22 mouse cellular contexts compared by ENCODE assay signal in genomic region chr1:43398738-43399601, GRCm38 (mm10). TPM values are rescaled to one million over a fixed set of nuclear protein-coding genes. Genes with fewer than 3 reads are reported as not detected.
A peak's percentile ranks its signal among the peaks of the same experiment; 100 is the strongest.
DNase-seq lines count a peak whose midpoint lies in the region; ATAC-seq and TF ChIP-seq lines count a peak whose summit lies in the region.
"Had no signal": no experiment of that assay in that cellular context is flagged by ENCODE, and none has a peak within 500 bp of the region (broad histone marks: within the 10 kb centered on the region; RNA-seq: fewer than 3 reads in every experiment).

No protein-coding gene starts in this region.

- TF ChIP-seq CTCF in stomach, postnatal 0 days (IDR thresholded peaks at IDR 0.05; ENCODE audit: low read depth), result no peak

- no peak overlapping the region for H3K4me3 ChIP-seq in limb, embryonic 11.5 days (ENCODE audit: low read depth, low read length)
- no peak overlapping the region for H3K4me3 ChIP-seq in limb, embryonic 10.5 days
- H3K4me3 ChIP-seq in limb, embryonic 14.5 days (replicated peaks; ENCODE audit: low read length), result no peak overlapping the region
- no peak overlapping the region for H3K4me3 ChIP-seq in stomach, postnatal 0 days (ENCODE audit: low read depth, low read length)
- H3K4me3 ChIP-seq: erythroblast, embryonic 14.5 days; intestine, embryonic 15.5 days; lung, embryonic 15.5 days; midbrain, embryonic 12.5 days had no signal

- no peak overlapping the region for H3K9ac ChIP-seq in limb, embryonic 11.5 days (ENCODE audit: low read length)
- no peak overlapping the region for H3K9ac ChIP-seq in limb, embryonic 14.5 days (ENCODE audit: low read depth, low read length, severe bottlenecking)
- H3K9ac ChIP-seq in stomach, postnatal 0 days (ENCODE audit: low read length), result no peak overlapping the region
- H3K9ac ChIP-seq: forebrain, postnatal 0 days; hindbrain, embryonic 14.5 days; intestine, embryonic 15.5 days; lung, embryonic 15.5 days; midbrain, embryonic 12.5 days had no signal

- no peaks in the 10 kb centered on the region for H3K36me3 ChIP-seq in limb, embryonic 11.5 days (ENCODE audit: control insufficient read depth, insufficient read depth, low read length)
- H3K36me3 ChIP-seq in limb, embryonic 10.5 days, result no peaks in the 10 kb centered on the region
- H3K36me3 ChIP-seq in limb, embryonic 14.5 days (ENCODE audit: control insufficient read depth, insufficient read depth, low read length), result no peaks in the 10 kb centered on the region
- no peaks in the 10 kb centered on the region for H3K36me3 ChIP-seq in stomach, postnatal 0 days (ENCODE audit: control insufficient read depth, insufficient read depth, low read length)
- H3K36me3 ChIP-seq: intestine, embryonic 15.5 days; lung, embryonic 15.5 days; midbrain, embryonic 12.5 days had no signal

- no peak overlapping the region for H3K4me2 ChIP-seq in limb, embryonic 11.5 days (ENCODE audit: low read depth, severe bottlenecking)
- no peak overlapping the region for H3K4me2 ChIP-seq in limb, embryonic 14.5 days (replicated peaks; ENCODE audit: low read depth, low read length, severe bottlenecking)
- H3K4me2 ChIP-seq in stomach, postnatal 0 days (replicated peaks; ENCODE audit: low read depth), result no peak overlapping the region
- H3K4me2 ChIP-seq: heart, embryonic 11.5 days; hindbrain, embryonic 14.5 days; intestine, embryonic 15.5 days; lung, embryonic 15.5 days; midbrain, embryonic 12.5 days had no signal

- H3K9me3 ChIP-seq in limb, embryonic 11.5 days (ENCODE audit: control insufficient read depth, low read length), result no peaks in the 10 kb centered on the region
- no peaks in the 10 kb centered on the region for H3K9me3 ChIP-seq in limb, embryonic 10.5 days (replicated peaks)
- no peaks in the 10 kb centered on the region for H3K9me3 ChIP-seq in limb, embryonic 14.5 days (ENCODE audit: control insufficient read depth, low read length)
- no peaks in the 10 kb centered on the region for H3K9me3 ChIP-seq in stomach, postnatal 0 days (ENCODE audit: control insufficient read depth, low read length)
- H3K9me3 ChIP-seq: intestine, embryonic 15.5 days; lung, embryonic 15.5 days; midbrain, embryonic 12.5 days had no signal

- no peaks in the 10 kb centered on the region for H3K27me3 ChIP-seq in limb, embryonic 11.5 days (ENCODE audit: control insufficient read depth, insufficient read depth, low read length)
- no peaks in the 10 kb centered on the region for H3K27me3 ChIP-seq in limb, embryonic 10.5 days (ENCODE audit: low read depth, poor library complexity, severe bottlenecking)
- no peaks in the 10 kb centered on the region for H3K27me3 ChIP-seq in limb, embryonic 14.5 days (ENCODE audit: control insufficient read depth, insufficient read depth, low read length)
- H3K27me3 ChIP-seq in stomach, postnatal 0 days (ENCODE audit: control insufficient read depth, insufficient read depth, low read length), result no peaks in the 10 kb centered on the region
- H3K27me3 ChIP-seq: intestine, embryonic 15.5 days; lung, embryonic 15.5 days; midbrain, embryonic 12.5 days had no signal

- no peak overlapping the region for H3K27ac ChIP-seq in limb, embryonic 11.5 days (replicated peaks; ENCODE audit: low read depth, low read length)
- no peak overlapping the region for H3K27ac ChIP-seq in limb, embryonic 10.5 days
- no peak overlapping the region for H3K27ac ChIP-seq in limb, embryonic 14.5 days (replicated peaks; ENCODE audit: low read depth, low read length)
- H3K27ac ChIP-seq in stomach, postnatal 0 days (replicated peaks), result no peak overlapping the region
- H3K27ac ChIP-seq: hindbrain, embryonic 14.5 days; intestine, embryonic 15.5 days; lung, embryonic 15.5 days; macrophage; midbrain, embryonic 12.5 days had no signal

- DNase-seq in embryo, embryonic 10.5 days (ENCODE audit: low spot score), result peak; percentile 12
- DNase-seq in embryo, embryonic 10 days (ENCODE audit: low spot score), result no peak
- peak; percentile 23 for DNase-seq in limb, embryonic 11.5 days (ENCODE audit: low spot score)
- DNase-seq in limb, embryonic 10.5 days (ENCODE audit: low spot score), result no peak
- DNase-seq in limb, embryonic 14.5 days (ENCODE audit: low spot score), result peak; percentile 69
- DNase-seq in stomach, postnatal 0 days (ENCODE audit: low spot score), result no peak
- no peak for DNase-seq in spleen, postnatal 10 days (ENCODE audit: low spot score in 2 of 2)
- DNase-seq in layer of hippocampus, postnatal 14 days (ENCODE audit: low spot score in 2 of 2), result no peak
- DNase-seq: adrenal gland, postnatal 10 days; cerebellum, adult 11-12 months; forebrain, postnatal 0 days; gastrocnemius, postnatal 36 days; kidney, postnatal 10 days; thymus, postnatal 36 days had no signal

- TF ChIP-seq EP300 in stomach, postnatal 0 days (optimal IDR thresholded peaks at IDR 0.05), result no peak

- WGBS in limb, embryonic 11.5 days, result 72% methylated on average over 10 of the region's 10 CpGs
- WGBS in limb, embryonic 10.5 days, result 83% methylated on average over 10 of the region's 10 CpGs
- WGBS in limb, embryonic 14.5 days, result 57% methylated on average over 10 of the region's 10 CpGs
- 76% methylated on average over 10 of the region's 10 CpGs for WGBS in stomach, postnatal 0 days

- H3K4me1 ChIP-seq in limb, embryonic 11.5 days (ENCODE audit: control insufficient read depth, insufficient read depth, low read length), result peaks cover 4% of the 10 kb centered on the region
- H3K4me1 ChIP-seq in limb, embryonic 10.5 days, result peaks cover 28% of the 10 kb centered on the region
- H3K4me1 ChIP-seq in limb, embryonic 14.5 days (ENCODE audit: control insufficient read depth, insufficient read depth, low read length), result peaks cover 16% of the 10 kb centered on the region
- H3K4me1 ChIP-seq in stomach, postnatal 0 days (replicated peaks; ENCODE audit: control insufficient read depth, insufficient read depth), result no peaks in the 10 kb centered on the region
- H3K4me1 ChIP-seq: intestine, embryonic 15.5 days; lung, embryonic 15.5 days had no signal

- ATAC-seq in limb, embryonic 11.5 days (ENCODE audit: insufficient number of reproducible peaks, low FRiP score, low TSS enrichment, low read depth), result no peak
- ATAC-seq in limb, embryonic 14.5 days (ENCODE audit: low FRiP score, low read depth), result peak; percentile 50; the same call in 1 of the 2 replicates
- ATAC-seq in stomach, postnatal 0 days (ENCODE audit: low FRiP score, low TSS enrichment), result peak; percentile 82
- ATAC-seq: CD4-positive, CD25-positive, alpha-beta regulatory T cell, adult 4 months; forebrain, postnatal 0 days; intestine, embryonic 15.5 days had no signal

- no peak for TF ChIP-seq POLR2A in limb, embryonic 14.5 days (IDR thresholded peaks at IDR 0.05; ENCODE audit: borderline replicate concordance, extremely low read depth, insufficient read depth, insufficient read length)

RNA-seq across cellular contexts. Expression of gene Nck2, which starts 45.4 kb away (rescaled TPM):
- polyA plus RNA-seq in limb, embryonic 11.5 days (2014; fragmentation: Nextera tagmentation; extraction: Ambion mirVana), result 53.2 and 56.7 TPM in 2 replicates
- polyA plus RNA-seq in limb, embryonic 10.5 days (2016; fragmentation: Nextera tagmentation; extraction: Ambion mirVana), result 46.5 and 51.5 TPM in 2 replicates
- 43.3 and 48.6 TPM in 2 replicates for polyA plus RNA-seq in limb, embryonic 14.5 days (2012; rRNA removed)
- 38.8 and 44.8 TPM in 2 replicates for polyA plus RNA-seq in limb, embryonic 14.5 days (2014; fragmentation: Nextera tagmentation; extraction: Ambion mirVana)
- polyA plus RNA-seq in stomach, postnatal 0 days (2015; fragmentation: Nextera tagmentation; extraction: Ambion mirVana), result 41.4 and 41.7 TPM in 2 replicates
- total RNA-seq in layer of hippocampus, postnatal 14 days (2021), result 10 to 100 TPM; 48.4 to 50.9 TPM

Comparison
In these comparisons a context has a peak if more than half of its experiments do, and no peak if none do; other contexts are left out.
1. DNase-seq: peak in embryo, embryonic 10.5 days (single experiment), limb, embryonic 11.5 days (single experiment) and limb, embryonic 14.5 days (single experiment); none in embryo, embryonic 10 days (single experiment), limb, embryonic 10.5 days (single experiment), stomach, postnatal 0 days (single experiment), spleen, postnatal 10 days (0 of 2) and layer of hippocampus, postnatal 14 days (0 of 2).